Mouse (Mus musculus) stomach, embryonic 15.5 days (tissue): ENCODE data around the gene Lrrc30. TPM values are rescaled to one million over a fixed set of nuclear protein-coding genes. Genes with fewer than 3 reads are reported as not detected.

Experiments used
- ATAC-seq: fragments of 200-750 bp; cut with Nextera tagmentation; 2 replicates; pipeline ENCODE4 v1.8.0; 2017; ENCODE audit warnings: low read depth, moderate number of reproducible peaks, moderate TSS enrichment; ENCODE audit not compliant: insufficient read depth, low FRiP score
- H3K27ac ChIP-seq: fragments of 300-500 bp; sonication (generic); 2 replicates; pipeline ENCODE4 v1.5.1; 2015; ENCODE audit warnings: mild to moderate bottlenecking, inconsistent platforms
- H3K27me3 ChIP-seq: fragments of 300-500 bp; sonication (generic); replicated peaks from 2 replicates; pipeline ENCODE4 v1.6.1; 2015; ENCODE audit warnings: inconsistent platforms
- H3K36me3 ChIP-seq: fragments of 300-500 bp; sonication (generic); 2 replicates; pipeline ENCODE4 v1.6.1; 2015; ENCODE audit warnings: inconsistent platforms
- H3K4me1 ChIP-seq: fragments of 300-500 bp; sonication (generic); 2 replicates; pipeline ENCODE4 v1.6.1; 2015; ENCODE audit warnings: inconsistent platforms
- H3K4me2 ChIP-seq: fragments of 300-500 bp; sonication (generic); 2 replicates; pipeline ENCODE4 v1.6.1; 2015; ENCODE audit warnings: mild to moderate bottlenecking, inconsistent platforms
- H3K4me3 ChIP-seq: fragments of 300-500 bp; sonication (generic); replicated peaks from 2 replicates; pipeline ENCODE4 v1.5.1; 2015; ENCODE audit warnings: inconsistent platforms
- H3K9ac ChIP-seq: fragments of 300-500 bp; sonication (generic); 2 replicates; pipeline ENCODE4 v1.6.1; 2015; ENCODE audit warnings: inconsistent platforms
- H3K9me3 ChIP-seq: fragments of 300-500 bp; sonication (generic); 2 replicates; pipeline ENCODE4 v1.6.1; 2016; ENCODE audit warnings: inconsistent platforms
- WGBS: fragments of 180-500 bp; shearing (Covaris S2); methylation state at CpG from one replicate; pipeline ENCODE4 v1.1.7; 2015; 5-methylcytosine and 5-hydroxymethylcytosine counted together
- polyA plus RNA-seq: library from polyadenylated mRNA; unstranded; fragments of >200 nt; fragmentation: Nextera tagmentation; extraction: Ambion mirVana; gene quantifications from 2 replicates; pipeline ENCODE4 v1.2.1, GENCODE M21; 2015

Lrrc30 gene
- polyA plus RNA-seq, 1 experiment from 2014 or later, result not detected

DNA sequence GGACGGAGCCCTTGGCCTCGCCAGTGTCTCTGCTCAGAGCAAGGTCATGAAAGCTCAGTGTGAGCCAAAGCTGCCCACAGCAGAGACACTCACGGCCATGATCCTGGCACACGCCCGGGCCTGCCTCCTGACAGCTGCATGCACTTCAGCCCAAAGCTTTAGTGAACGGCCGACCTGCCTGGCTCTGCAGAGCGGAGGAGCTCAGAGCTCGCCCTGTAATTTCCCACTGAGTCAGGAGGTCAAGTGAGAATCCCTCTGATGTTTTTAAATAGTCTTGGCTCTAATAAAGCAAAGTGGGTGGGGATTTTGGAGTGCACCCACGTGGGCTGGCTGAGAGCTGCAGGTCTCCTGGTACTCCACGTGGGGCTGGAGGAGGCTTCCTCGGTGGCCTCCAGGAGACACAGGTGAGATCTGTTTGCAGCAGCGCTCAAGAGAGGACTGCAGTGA, 3.3 kb downstream of the Lrrc30 start:
- Histone ChIP-seq H3K9ac (no peak overlapping the region), H3K27ac (no peak overlapping the region), H3K4me1 (no peaks in the 10 kb centered on the region), H3K4me2 (no peak overlapping the region), H3K9me3 (no peaks in the 10 kb centered on the region), H3K36me3 (no peaks in the 10 kb centered on the region), H3K4me3 (no peak overlapping the region), H3K27me3 (no peaks in the 10 kb centered on the region)
- 25% methylated on average over 13 of the region's 13 CpGs for WGBS
- ATAC-seq, result peak; percentile 65; the same call in 1 of the 2 replicates

DNA sequence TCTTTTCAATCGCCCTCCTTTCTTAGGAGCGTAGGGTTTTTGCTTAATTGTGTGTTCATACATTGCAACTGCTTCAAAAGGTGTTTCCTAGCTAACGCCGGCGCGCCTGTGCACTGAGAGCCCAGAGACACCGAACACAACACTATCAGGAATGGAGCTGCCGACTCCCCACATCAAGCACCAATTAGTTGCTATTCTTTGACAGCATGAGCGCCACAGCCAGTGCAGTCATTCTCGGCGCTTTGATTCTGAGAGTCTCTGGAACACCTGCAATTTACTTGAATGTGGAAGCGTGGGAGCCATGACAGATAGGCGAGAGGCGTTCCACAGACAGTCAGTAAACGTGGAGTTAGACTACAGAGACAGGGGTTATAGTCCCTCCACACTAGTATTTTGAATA, 4.0 kb downstream of the Lrrc30 start:
- H3K27ac ChIP-seq, result no peak overlapping the region
- no peak overlapping the region for H3K4me2 ChIP-seq
- ATAC-seq, result no peak
- H3K9me3 ChIP-seq, result no peaks in the 10 kb centered on the region
- no peaks in the 10 kb centered on the region for H3K27me3 ChIP-seq
- H3K36me3 ChIP-seq, result no peaks in the 10 kb centered on the region
- 78% methylated on average over 15 of the region's 15 CpGs for WGBS
- H3K4me3 ChIP-seq, result no peak overlapping the region
- H3K4me1 ChIP-seq, result no peaks in the 10 kb centered on the region
- no peak overlapping the region for H3K9ac ChIP-seq

DNA sequence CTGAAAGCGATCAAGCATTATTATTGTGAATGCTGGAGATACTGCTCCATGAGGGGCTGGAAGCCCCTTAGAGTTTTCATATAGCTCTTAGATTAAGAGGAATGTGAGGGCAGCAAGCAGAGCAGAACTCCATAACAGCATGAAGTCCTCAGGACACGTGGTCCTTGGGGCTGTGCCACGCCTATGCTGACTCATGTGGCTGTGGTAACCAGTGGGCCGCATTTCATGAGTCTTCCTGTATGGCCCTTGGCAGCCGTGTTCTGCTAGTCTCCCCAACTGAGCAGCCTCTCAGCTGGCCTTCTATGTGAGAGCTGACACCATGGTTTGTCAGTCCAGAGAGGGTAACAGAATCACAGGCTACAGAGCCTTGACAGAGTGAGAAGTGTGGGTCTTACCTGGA, 7.1 kb downstream of the Lrrc30 start:
- Histone ChIP-seq H3K27ac (no peak overlapping the region), H3K9me3 (no peaks in the 10 kb centered on the region), H3K4me1 (no peaks in the 10 kb centered on the region), H3K9ac (no peak overlapping the region), H3K4me2 (no peak overlapping the region), H3K27me3 (no peaks in the 10 kb centered on the region), H3K36me3 (no peaks in the 10 kb centered on the region), H3K4me3 (no peak overlapping the region)
- ATAC-seq, result no peak
- WGBS, result 80% methylated on average over 5 of the region's 5 CpGs

DNA sequence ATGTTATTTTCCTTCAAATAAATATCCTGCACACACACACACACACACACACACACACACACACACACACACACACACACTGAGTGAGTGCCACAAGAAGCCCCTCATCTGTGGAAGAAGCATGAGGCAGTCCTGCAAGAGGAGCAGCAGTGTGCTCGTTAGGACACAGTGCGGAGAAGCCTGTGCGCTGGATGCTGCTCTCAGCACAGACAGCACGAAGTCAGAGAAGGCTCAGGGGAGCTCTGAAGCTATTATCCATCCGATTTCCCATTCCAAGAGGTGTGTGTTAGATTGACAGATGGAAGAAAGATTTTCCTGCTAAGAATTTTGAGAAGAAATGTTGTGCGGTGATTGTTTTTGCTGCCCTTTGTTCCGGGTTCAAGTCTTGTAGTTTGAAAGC, 13.5 kb downstream of the Lrrc30 start:
- Histone ChIP-seq H3K36me3 (no peaks in the 10 kb centered on the region), H3K9ac (no peak overlapping the region), H3K27ac (no peak overlapping the region), H3K4me2 (no peak overlapping the region), H3K9me3 (no peaks in the 10 kb centered on the region), H3K4me1 (no peaks in the 10 kb centered on the region), H3K27me3 (no peaks in the 10 kb centered on the region), H3K4me3 (no peak overlapping the region)
- no peak for ATAC-seq
- WGBS, result 72% methylated on average over 7 of the region's 7 CpGs

DNA sequence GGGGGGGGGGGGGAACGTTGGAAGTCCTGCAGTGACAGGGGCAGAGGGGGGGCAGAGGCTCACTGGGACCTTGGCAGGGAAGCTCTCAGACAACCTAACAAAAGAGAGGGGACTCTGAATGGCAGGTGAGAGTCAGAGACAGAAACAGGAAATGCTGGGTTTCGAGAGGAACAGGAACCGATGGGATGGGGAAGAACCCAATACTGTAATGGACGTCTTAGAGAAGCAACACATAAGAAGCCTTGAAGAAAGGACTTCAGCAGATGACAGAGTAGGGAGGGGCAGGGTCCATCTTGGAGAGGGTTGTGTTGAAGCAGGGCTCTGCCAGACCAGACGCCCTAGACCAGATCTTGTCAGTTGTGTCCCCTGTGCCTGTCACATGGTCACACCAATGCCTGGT, 18.1 kb downstream of the Lrrc30 start:
- Histone ChIP-seq H3K4me2 (no peak overlapping the region), H3K4me1 (no peaks in the 10 kb centered on the region), H3K27ac (no peak overlapping the region), H3K9ac (no peak overlapping the region), H3K9me3 (no peaks in the 10 kb centered on the region), H3K27me3 (no peaks in the 10 kb centered on the region), H3K36me3 (no peaks in the 10 kb centered on the region), H3K4me3 (no peak overlapping the region)
- ATAC-seq, result no peak
- WGBS, result 74% methylated on average over 4 of the region's 5 CpGs

DNA sequence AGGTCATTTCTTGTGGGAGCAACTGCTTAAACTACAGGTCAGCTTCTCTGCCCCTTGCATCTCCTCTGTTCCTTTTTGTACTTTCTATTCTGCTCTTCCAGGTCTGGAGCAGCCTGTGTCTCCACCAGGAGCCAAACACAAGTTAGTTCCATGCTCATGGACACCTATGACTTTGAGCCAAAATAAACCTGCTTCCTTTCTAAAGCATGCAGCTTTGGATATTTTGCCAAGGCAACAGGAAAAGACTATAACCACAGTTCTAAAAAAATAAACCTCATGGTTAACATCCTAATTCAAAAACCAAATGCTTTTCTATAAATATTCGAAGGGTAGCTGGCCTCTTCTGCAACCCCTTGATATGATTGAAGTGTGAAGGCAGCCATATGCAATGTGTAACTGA, 19.9 kb downstream of the Lrrc30 start:
- ATAC-seq, result no peak
- Histone ChIP-seq H3K9ac (no peak overlapping the region), H3K4me2 (no peak overlapping the region), H3K9me3 (no peaks in the 10 kb centered on the region), H3K27me3 (no peaks in the 10 kb centered on the region), H3K27ac (no peak overlapping the region), H3K36me3 (no peaks in the 10 kb centered on the region), H3K4me3 (no peak overlapping the region), H3K4me1 (no peaks in the 10 kb centered on the region)
- WGBS, result 73% methylated on average over 1 of the region's 1 CpGs

DNA sequence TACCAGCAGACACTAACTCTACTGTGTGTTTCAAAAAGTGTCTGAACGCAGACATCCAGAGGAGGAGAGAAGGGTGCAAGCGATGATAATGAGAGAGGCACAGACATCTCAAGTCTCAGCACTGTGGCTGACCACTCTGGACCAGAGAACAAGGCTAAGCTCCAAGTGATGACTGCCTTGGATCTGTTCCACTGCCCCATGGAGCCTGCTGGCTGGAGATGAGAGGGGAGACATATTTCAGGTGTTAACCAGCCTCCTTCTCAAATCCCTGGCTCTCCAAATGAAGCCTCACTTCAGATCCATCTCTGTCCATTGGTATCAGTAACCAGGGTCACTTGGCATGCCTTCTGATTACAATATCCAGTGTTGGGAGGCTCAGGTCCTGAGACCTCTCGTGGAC, 20.4 kb downstream of the Lrrc30 start:
- no peaks in the 10 kb centered on the region for H3K27me3 ChIP-seq
- no peak overlapping the region for H3K27ac ChIP-seq
- 80% methylated on average over 3 of the region's 3 CpGs for WGBS
- H3K9me3 ChIP-seq, result no peaks in the 10 kb centered on the region
- no peak for ATAC-seq
- H3K36me3 ChIP-seq, result no peaks in the 10 kb centered on the region
- no peak overlapping the region for H3K4me3 ChIP-seq
- no peak overlapping the region for H3K4me2 ChIP-seq
- no peak overlapping the region for H3K9ac ChIP-seq
- no peaks in the 10 kb centered on the region for H3K4me1 ChIP-seq

DNA sequence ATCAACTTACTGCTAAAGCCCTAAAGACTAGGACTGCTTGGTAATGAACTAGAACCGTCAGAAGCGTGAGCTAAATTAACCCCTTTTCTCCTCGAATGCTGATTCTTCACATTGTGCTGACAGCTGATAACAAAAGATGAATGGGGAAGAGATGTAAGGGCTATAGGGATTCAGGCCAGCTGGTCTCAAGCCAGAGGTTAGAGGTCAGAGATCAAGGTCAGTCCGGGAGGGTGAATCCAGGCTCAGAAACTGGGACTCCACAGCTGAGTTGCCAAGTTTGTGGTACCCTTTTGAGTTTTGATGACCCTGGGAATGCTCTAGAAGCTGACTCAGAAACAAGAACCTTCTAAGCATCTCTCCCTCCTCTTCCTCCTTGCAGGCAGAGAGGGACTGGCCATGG, 28.1 kb downstream of the Lrrc30 start:
- ATAC-seq, result no peak
- H3K4me2 ChIP-seq, result no peak overlapping the region
- no peaks in the 10 kb centered on the region for H3K27me3 ChIP-seq
- no peaks in the 10 kb centered on the region for H3K36me3 ChIP-seq
- no peak overlapping the region for H3K4me3 ChIP-seq
- H3K9ac ChIP-seq, result no peak overlapping the region
- WGBS, result 38% methylated on average over 4 of the region's 4 CpGs
- H3K9me3 ChIP-seq, result no peaks in the 10 kb centered on the region
- no peak overlapping the region for H3K27ac ChIP-seq
- H3K4me1 ChIP-seq, result no peaks in the 10 kb centered on the region

DNA sequence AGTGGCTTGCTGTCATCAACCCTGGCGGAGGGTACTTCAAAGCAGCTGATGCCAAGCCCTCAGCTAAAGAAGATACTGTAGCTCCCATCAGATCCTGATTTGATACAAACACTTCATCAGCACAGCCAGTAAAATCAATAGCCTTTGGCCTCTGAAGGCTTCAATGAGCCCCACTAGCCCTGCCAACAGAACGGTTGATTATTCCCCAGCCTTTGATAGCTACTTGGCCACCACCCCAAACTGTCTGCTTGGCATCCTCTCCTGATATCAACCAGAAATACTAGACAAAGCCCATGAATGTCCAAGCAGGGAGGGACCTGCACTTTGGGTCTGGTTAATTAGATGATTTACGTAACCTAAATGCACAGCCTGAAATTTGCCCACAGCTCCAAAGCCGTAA, 30.0 kb downstream of the Lrrc30 start:
- H3K9ac ChIP-seq, result no peak overlapping the region
- no peaks in the 10 kb centered on the region for H3K36me3 ChIP-seq
- ATAC-seq, result no peak
- no peaks in the 10 kb centered on the region for H3K9me3 ChIP-seq
- no peak overlapping the region for H3K4me3 ChIP-seq
- H3K27me3 ChIP-seq, result no peaks in the 10 kb centered on the region
- WGBS, result 73% methylated on average over 4 of the region's 4 CpGs
- no peaks in the 10 kb centered on the region for H3K4me1 ChIP-seq
- no peak overlapping the region for H3K4me2 ChIP-seq
- H3K27ac ChIP-seq, result no peak overlapping the region

DNA sequence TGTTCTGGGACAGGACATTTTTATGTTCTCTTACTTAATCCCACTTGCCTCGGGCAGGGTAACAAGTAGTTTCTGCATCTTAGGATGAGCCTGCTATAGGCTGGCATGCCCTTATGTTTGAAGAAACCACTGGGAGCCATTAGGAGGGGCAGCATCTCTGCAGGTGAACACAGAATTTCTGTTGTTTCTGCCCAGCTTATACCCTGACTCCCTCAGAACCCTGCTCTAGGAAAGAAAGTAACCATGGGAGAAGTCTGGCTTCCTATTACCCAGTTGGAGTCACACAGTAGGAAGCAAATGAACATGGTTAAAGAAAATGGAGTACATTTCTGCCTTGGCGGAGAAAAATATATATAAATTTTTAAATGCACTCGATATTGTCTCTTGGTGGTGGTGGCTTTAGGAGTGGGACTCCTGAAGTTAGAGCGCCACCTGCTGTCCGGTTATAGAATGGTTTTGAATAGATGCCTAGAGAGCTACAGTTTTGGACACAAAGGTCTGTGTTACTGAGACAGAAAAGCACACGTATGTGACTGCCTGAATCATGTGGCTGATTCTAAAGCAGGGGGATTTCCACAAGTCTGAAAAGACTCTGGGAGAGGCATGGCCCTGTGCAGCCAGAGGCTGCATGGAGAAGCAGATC, 47.5 kb downstream of the Lrrc30 start:
- WGBS, result 19% methylated on average over 6 of the region's 6 CpGs
- Histone ChIP-seq H3K9ac (no peak overlapping the region), H3K4me2 (no peak overlapping the region), H3K27ac (no peak overlapping the region), H3K36me3 (no peaks in the 10 kb centered on the region), H3K4me1 (no peaks in the 10 kb centered on the region), H3K27me3 (no peaks in the 10 kb centered on the region), H3K4me3 (no peak overlapping the region), H3K9me3 (no peaks in the 10 kb centered on the region)
- ATAC-seq, result no peak

DNA sequence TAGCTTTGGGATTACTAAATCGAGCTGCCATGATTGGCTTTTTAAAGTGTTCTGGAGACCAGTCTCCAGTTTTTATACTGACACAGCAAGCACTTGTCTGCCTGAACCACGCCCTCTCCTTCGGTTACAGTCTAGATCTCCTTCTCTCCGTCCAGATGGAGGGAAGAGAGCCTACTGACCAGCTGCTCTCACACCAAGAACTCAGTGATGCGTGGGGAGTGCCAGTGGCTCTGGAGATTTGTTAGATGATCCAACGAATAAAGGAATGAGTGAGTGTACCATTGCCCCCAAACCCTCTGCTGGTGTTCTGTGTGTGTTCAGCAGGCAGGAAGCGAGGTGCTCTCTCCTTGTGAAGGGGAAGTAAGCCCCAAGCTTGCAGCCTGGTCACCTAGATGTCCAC, 48.0 kb downstream of the Lrrc30 start:
- no peak for ATAC-seq
- Histone ChIP-seq H3K4me1 (no peaks in the 10 kb centered on the region), H3K27ac (no peak overlapping the region), H3K9me3 (no peaks in the 10 kb centered on the region), H3K27me3 (no peaks in the 10 kb centered on the region), H3K36me3 (no peaks in the 10 kb centered on the region), H3K9ac (no peak overlapping the region), H3K4me3 (no peak overlapping the region), H3K4me2 (no peak overlapping the region)
- WGBS, result 62% methylated on average over 7 of the region's 7 CpGs

DNA sequence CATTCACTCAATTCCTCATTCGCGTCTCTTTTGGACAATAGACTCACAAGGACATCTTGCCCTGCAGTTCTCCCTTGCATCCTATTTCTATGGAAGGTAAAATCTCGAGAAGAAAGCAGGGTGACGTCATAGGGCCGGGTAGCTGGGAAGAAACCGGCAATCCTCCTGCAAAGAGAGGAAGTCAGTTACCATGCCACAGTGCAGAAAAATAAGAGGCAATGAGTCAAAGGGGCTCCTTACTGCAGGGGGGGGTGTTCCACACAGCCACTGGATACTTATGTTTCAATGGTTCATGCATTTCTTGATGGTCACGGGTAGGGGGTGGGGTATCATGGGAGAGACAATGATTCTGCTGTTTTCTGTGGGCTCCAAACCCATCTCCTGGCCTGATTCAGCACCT, 49.1 kb downstream of the Lrrc30 start:
- ATAC-seq, result no peak
- no peak overlapping the region for H3K4me2 ChIP-seq
- no peak overlapping the region for H3K4me3 ChIP-seq
- H3K27me3 ChIP-seq, result no peaks in the 10 kb centered on the region
- no peak overlapping the region for H3K27ac ChIP-seq
- no peaks in the 10 kb centered on the region for H3K4me1 ChIP-seq
- no peak overlapping the region for H3K9ac ChIP-seq
- H3K9me3 ChIP-seq, result no peaks in the 10 kb centered on the region
- no peaks in the 10 kb centered on the region for H3K36me3 ChIP-seq
- 71% methylated on average over 7 of the region's 7 CpGs for WGBS
